Mouse (Mus musculus) lung, postnatal 0 days (tissue): ENCODE results near the gene Fhl2. TPM values are rescaled to one million over a fixed set of nuclear protein-coding genes. Genes with fewer than 3 reads are reported as not detected.

Experiments
- ATAC-seq: fragments of 200-750 bp; cut with Nextera tagmentation; 2 replicates; pipeline ENCODE4 v1.8.0; 2017; ENCODE audit warnings: moderate library complexity
- DNase-seq: peaks from one replicate; pipeline ENCODE4 v3.0.0-alpha.2; 2016; ENCODE audit warnings: low spot score
- H3K27ac ChIP-seq: fragments of 300-500 bp; sonication (generic); 2 replicates; pipeline ENCODE4 v1.5.1; 2014; ENCODE audit warnings: antibody characterized with exemption, mild to moderate bottlenecking, low read length, mixed read lengths
- H3K27me3 ChIP-seq: fragments of 300-500 bp; sonication (generic); replicated peaks from 2 replicates; pipeline ENCODE4 v1.6.1; 2014; ENCODE audit warnings: low read length, mixed read lengths; ENCODE audit not compliant: insufficient read depth
- H3K36me3 ChIP-seq: fragments of 300-500 bp; sonication (generic); 2 replicates; pipeline ENCODE4 v1.6.1; 2014; ENCODE audit warnings: low read length, mixed read lengths; ENCODE audit not compliant: insufficient read depth
- H3K4me1 ChIP-seq: fragments of 300-500 bp; sonication (generic); 2 replicates; pipeline ENCODE4 v1.6.1; 2014; ENCODE audit warnings: antibody characterized with exemption, low read depth, low read length, mixed read lengths; ENCODE audit not compliant: insufficient read depth
- H3K4me2 ChIP-seq: fragments of 300-500 bp; sonication (generic); replicated peaks from 2 replicates; pipeline ENCODE4 v1.6.1; 2014; ENCODE audit warnings: low read depth, mild to moderate bottlenecking, low read length, moderate library complexity, mixed read lengths
- H3K4me3 ChIP-seq: fragments of 300-500 bp; sonication (generic); 2 replicates; pipeline ENCODE4 v1.5.1; 2014; ENCODE audit warnings: low read depth, low read length
- H3K9ac ChIP-seq: fragments of 300-500 bp; sonication (generic); replicated peaks from 2 replicates; pipeline ENCODE4 v1.6.1; 2014; ENCODE audit warnings: low read depth, mild to moderate bottlenecking
- H3K9me3 ChIP-seq: fragments of 300-500 bp; sonication (generic); 2 replicates; pipeline ENCODE4 v1.6.1; 2016; ENCODE audit warnings: low read length, mixed read lengths
- CTCF ChIP-seq: IDR thresholded peaks from 2 replicates; pipeline ENCODE4 v1.5.1; 2016; ENCODE audit warnings: antibody characterized with exemption, mild to moderate bottlenecking
- EP300 ChIP-seq: IDR thresholded peaks from 2 replicates; pipeline ENCODE4 v1.6.1; 2016; ENCODE audit warnings: antibody characterized with exemption, mild to moderate bottlenecking, control low read depth
- WGBS: fragments of 180-500 bp; shearing (Covaris S2); extraction: QIAGEN DNeasy Blood & Tissue Kit; methylation state at CpG from one replicate; pipeline ENCODE4 v1.1.7; 2014; 5-methylcytosine and 5-hydroxymethylcytosine counted together
- polyA plus RNA-seq: library from polyadenylated mRNA; unstranded; fragments of >200 nt; fragmentation: Nextera tagmentation; extraction: Ambion mirVana; gene quantifications from 2 replicates; pipeline ENCODE4 v1.2.1, GENCODE M21; 2015

The Fhl2 gene
- polyA plus RNA-seq: 21.0 and 22.3 TPM in 2 replicates

DNA sequence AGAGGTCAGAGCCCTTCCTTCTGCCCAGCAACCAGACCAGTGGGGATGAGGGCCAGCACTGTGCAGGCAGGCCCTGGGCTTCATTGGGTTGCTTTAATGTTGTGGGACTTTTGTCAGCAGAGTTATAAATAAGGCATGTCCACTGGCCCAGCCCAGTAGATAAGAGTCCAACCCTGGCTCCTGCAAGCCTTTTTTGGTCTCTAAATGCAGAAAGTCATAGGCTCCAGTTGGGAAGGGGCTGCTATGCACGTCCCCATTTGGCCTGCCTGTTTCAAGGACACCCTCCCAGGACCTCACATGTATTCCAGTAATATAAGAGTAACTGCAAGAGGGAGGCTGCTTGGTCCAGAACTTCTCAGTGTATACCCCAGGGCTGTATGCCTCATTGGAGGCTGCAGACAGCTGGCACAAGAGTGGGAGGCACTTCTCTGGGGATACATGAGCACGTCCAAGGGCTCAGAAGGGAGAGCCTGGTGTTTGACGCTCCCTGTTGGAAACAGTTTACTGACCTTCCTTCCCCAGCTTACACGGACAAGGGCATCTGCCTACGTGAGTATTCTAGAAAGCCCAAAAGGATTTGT, at the start of gene Fhl2:
TSS of gene Fhl2 (minus strand) at position 324 of the 581 bp plus-strand sequence.
- Histone ChIP-seq H3K27ac (no peak within 1 kb of the TSS), H3K9me3 (no peaks in the 10 kb centered on the region), H3K4me1 (no peaks in the 10 kb centered on the region), H3K36me3 (no peaks in the 10 kb centered on the region), H3K4me2 (no peak within 1 kb of the TSS), H3K27me3 (no peaks in the 10 kb centered on the region), H3K4me3 (no peak within 1 kb of the TSS), H3K9ac (no peak within 1 kb of the TSS)
- DNase-seq (no peak), ATAC-seq (no peak)
- WGBS: 67% methylated on average over 5 of the region's 5 CpGs
- TF ChIP-seq EP300 (no peak), CTCF (no peak)

DNA sequence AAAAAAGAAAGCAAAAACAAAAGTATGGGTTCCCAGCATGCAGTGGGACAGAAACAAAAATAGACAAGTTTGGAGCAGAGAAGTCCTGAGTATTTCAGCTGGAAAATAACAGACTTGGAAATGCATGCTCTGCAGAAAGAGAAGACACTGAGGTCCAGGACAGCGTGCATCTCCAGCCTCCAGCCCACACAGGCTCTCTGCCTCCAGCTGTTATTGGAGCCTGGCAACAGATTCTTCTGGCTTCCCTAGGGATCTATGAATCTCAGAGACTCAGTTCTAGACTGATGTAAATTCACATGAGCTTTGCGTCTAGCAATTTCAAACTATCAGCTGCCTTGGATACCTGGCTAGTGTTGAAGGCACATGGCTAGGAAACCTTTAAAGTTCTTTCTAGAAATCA, 48.2 kb upstream of the Fhl2 start:
- ATAC-seq: no peak
- no peak overlapping the region for H3K27ac ChIP-seq

DNA sequence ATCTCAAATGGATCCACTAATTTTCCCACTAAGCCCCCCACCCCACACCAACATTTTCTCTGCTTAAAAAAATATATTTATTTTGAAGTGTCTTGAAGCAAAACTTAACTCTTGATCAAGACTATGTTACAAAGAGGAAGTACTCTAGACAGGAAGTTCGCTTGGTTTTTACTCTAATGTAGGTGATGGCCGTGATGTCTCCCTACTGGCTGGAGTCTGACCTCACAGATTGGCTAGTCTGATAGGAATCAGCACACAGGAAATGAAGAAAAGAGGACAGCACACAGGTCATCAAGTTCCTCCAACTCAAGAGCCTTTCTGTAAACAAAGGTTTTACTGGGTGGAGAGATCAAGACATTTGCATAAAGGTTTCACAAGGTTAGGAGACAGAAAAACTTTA, 44.4 kb upstream of the Fhl2 start:
- no peaks in the 10 kb centered on the region for H3K36me3 ChIP-seq
- H3K4me3 ChIP-seq: no peak overlapping the region
- 53% methylated on average over 2 of the region's 2 CpGs for WGBS
- no peak for TF ChIP-seq CTCF
- no peak for TF ChIP-seq EP300
- no peak overlapping the region for H3K9ac ChIP-seq
- no peaks in the 10 kb centered on the region for H3K4me1 ChIP-seq
- H3K9me3 ChIP-seq: no peaks in the 10 kb centered on the region
- no peak for DNase-seq
- H3K27me3 ChIP-seq: no peaks in the 10 kb centered on the region
- no peak overlapping the region for H3K4me2 ChIP-seq
- no peak for ATAC-seq
- H3K27ac ChIP-seq: no peak overlapping the region

More for the DNA sequence above, 48.2 kb upstream of the Fhl2 start:
- no peak overlapping the region for H3K4me2 ChIP-seq
- DNase-seq: no peak
- TF ChIP-seq EP300: no peak
- no peak for TF ChIP-seq CTCF
- no peaks in the 10 kb centered on the region for H3K4me1 ChIP-seq
- H3K9me3 ChIP-seq: no peaks in the 10 kb centered on the region
- 72% methylated on average over 2 of the region's 2 CpGs for WGBS
- no peaks in the 10 kb centered on the region for H3K36me3 ChIP-seq
- no peak overlapping the region for H3K4me3 ChIP-seq
- H3K27me3 ChIP-seq: no peaks in the 10 kb centered on the region
- no peak overlapping the region for H3K9ac ChIP-seq

GRCm38 (mm10) chr1:43239796-43240313, 43.1 kb upstream of the Fhl2 start:
- H3K4me3 ChIP-seq: no peak overlapping the region
- no peaks in the 10 kb centered on the region for H3K27me3 ChIP-seq
- ATAC-seq: no peak
- DNase-seq: no peak
- H3K27ac ChIP-seq: no peak overlapping the region
- H3K4me2 ChIP-seq: no peak overlapping the region
- WGBS: 73% methylated on average over 2 of the region's 2 CpGs
- H3K9me3 ChIP-seq: no peaks in the 10 kb centered on the region
- H3K4me1 ChIP-seq: no peaks in the 10 kb centered on the region
- H3K9ac ChIP-seq: no peak overlapping the region
- no peak for TF ChIP-seq EP300
- no peak for TF ChIP-seq CTCF
- no peaks in the 10 kb centered on the region for H3K36me3 ChIP-seq

DNA sequence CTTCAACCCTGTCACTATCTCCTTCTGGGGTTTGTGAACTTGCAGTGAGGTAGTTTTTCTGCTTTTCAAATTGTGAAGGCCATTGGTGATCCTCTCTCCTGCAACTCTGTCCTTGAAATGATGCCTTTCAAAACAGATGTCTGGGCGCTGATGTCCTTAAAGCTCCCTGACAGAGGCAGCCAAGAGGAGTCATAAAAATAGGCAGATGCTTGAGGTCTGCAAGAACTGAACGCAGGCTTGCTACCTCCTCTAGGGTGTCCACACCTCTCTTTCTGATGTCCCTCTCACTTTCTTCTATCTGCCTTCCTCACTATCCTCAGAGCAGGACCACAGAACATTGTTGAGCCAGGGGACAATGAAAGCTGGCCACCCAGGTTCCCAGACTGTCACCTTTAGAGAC, 41.7 kb upstream of the Fhl2 start:
- no peak overlapping the region for H3K4me3 ChIP-seq
- H3K4me2 ChIP-seq: no peak overlapping the region
- H3K36me3 ChIP-seq: no peaks in the 10 kb centered on the region
- H3K9ac ChIP-seq: no peak overlapping the region
- H3K4me1 ChIP-seq: no peaks in the 10 kb centered on the region
- H3K27ac ChIP-seq: no peak overlapping the region
- no peaks in the 10 kb centered on the region for H3K9me3 ChIP-seq
- DNase-seq: no peak
- no peak for ATAC-seq
- 72% methylated on average over 2 of the region's 2 CpGs for WGBS
- no peaks in the 10 kb centered on the region for H3K27me3 ChIP-seq
- TF ChIP-seq EP300 (no peak), CTCF (no peak)

GRCm38 (mm10) chr1:43237360-43238235, 40.8 kb upstream of the Fhl2 start:
- ATAC-seq: no peak
- no peaks in the 10 kb centered on the region for H3K9me3 ChIP-seq
- H3K4me1 ChIP-seq: no peaks in the 10 kb centered on the region

More at GRCm38 (mm10) chr1:43237360-43238235, 40.8 kb upstream of the Fhl2 start:
- Histone ChIP-seq H3K27ac (no peak overlapping the region), H3K9ac (no peak overlapping the region), H3K27me3 (no peaks in the 10 kb centered on the region), H3K4me3 (no peak overlapping the region), H3K4me2 (no peak overlapping the region), H3K36me3 (no peaks in the 10 kb centered on the region)
- DNase-seq: no peak
- WGBS: 89% methylated on average over 3 of the region's 3 CpGs
- TF ChIP-seq EP300 (no peak), CTCF (no peak)
